Mouse (Mus musculus) heart, embryonic 14.5 days (tissue): ENCODE measurements around the gene Smad9. TPM values are rescaled to one million over a fixed set of nuclear protein-coding genes. Genes with fewer than 3 reads are reported as not detected.

ENCODE experiments used
- ATAC-seq: fragments of 200-750 bp; cut with Nextera tagmentation; 2 replicates; pipeline ENCODE4 v1.8.0; 2017; ENCODE audit warnings: low read depth, moderate TSS enrichment; ENCODE audit not compliant: insufficient number of reproducible peaks, insufficient read depth, low FRiP score
- H3K27ac ChIP-seq, 2 experiments: fragments of 200-500 bp in 1 of 2; fragments of 300-500 bp in 1 of 2; sonication (generic) in 1 of 2; replicated peaks in 1 of 2; 2 replicates each; pipeline ENCODE4 v1.5.1; 2012 to 2014; ENCODE audit warnings: low read depth in 2 of 2, low read length in 2 of 2, control low read depth in 1 of 2, mild to moderate bottlenecking in 1 of 2, mixed read lengths in 1 of 2; ENCODE audit not compliant: control insufficient read depth in 1 of 2, insufficient read depth in 1 of 2
- H3K27me3 ChIP-seq: fragments of 300-500 bp; sonication (generic); 2 replicates; pipeline ENCODE4 v1.6.1; 2014; ENCODE audit warnings: mild to moderate bottlenecking, low read length, control low read depth; ENCODE audit not compliant: control insufficient read depth, insufficient read depth
- H3K36me3 ChIP-seq: fragments of 300-500 bp; sonication (generic); 2 replicates; pipeline ENCODE4 v1.6.1; 2014; ENCODE audit warnings: mild to moderate bottlenecking, control low read depth, low read length, mixed read lengths; ENCODE audit not compliant: control insufficient read depth, insufficient read depth
- H3K4me1 ChIP-seq, 2 experiments: fragments of 200-500 bp in 1 of 2; fragments of 300-500 bp in 1 of 2; sonication (generic) in 1 of 2; 2 replicates each; pipeline ENCODE4 v1.6.1; 2012 to 2014; ENCODE audit warnings: low read length in 2 of 2, control low read depth in 1 of 2, mixed read lengths in 1 of 2; ENCODE audit not compliant: control insufficient read depth in 2 of 2, insufficient read depth in 2 of 2
- H3K4me2 ChIP-seq: fragments of 300-500 bp; sonication (generic); 2 replicates; pipeline ENCODE4 v1.6.1; 2014; ENCODE audit warnings: mild to moderate bottlenecking, low read length
- H3K4me3 ChIP-seq, 2 experiments: fragments of 200-500 bp in 1 of 2; fragments of 300-500 bp in 1 of 2; sonication (generic) in 1 of 2; 2 replicates each; pipeline ENCODE4 v1.5.1; 2012 to 2014; ENCODE audit warnings: low read length in 2 of 2, mild to moderate bottlenecking in 2 of 2, control low read depth in 1 of 2, low read depth in 1 of 2, moderate library complexity in 1 of 2; ENCODE audit not compliant: control insufficient read depth in 1 of 2, insufficient read depth in 1 of 2
- H3K9ac ChIP-seq: fragments of 300-500 bp; sonication (generic); 2 replicates; pipeline ENCODE4 v1.6.1; 2014; ENCODE audit warnings: mild to moderate bottlenecking, low read length
- H3K9me3 ChIP-seq: fragments of 300-500 bp; sonication (generic); 2 replicates; pipeline ENCODE4 v1.6.1; 2016; ENCODE audit warnings: low read length, control low read depth; ENCODE audit not compliant: control insufficient read depth
- WGBS: fragments of 180-500 bp; shearing (Covaris S2); extraction: QIAGEN DNeasy Blood & Tissue Kit; methylation state at CpG from one replicate; pipeline ENCODE4 v1.1.7; 2014; 5-methylcytosine and 5-hydroxymethylcytosine counted together
- polyA plus RNA-seq: library from polyadenylated mRNA; unstranded; fragments of >200 nt; fragmentation: Nextera tagmentation; extraction: Ambion mirVana; gene quantifications from 2 replicates; pipeline ENCODE4 v1.2.1, GENCODE M21; 2014

Smad9 gene
- polyA plus RNA-seq, 1 experiment from 2014 or later, result 1.4 TPM

DNA sequence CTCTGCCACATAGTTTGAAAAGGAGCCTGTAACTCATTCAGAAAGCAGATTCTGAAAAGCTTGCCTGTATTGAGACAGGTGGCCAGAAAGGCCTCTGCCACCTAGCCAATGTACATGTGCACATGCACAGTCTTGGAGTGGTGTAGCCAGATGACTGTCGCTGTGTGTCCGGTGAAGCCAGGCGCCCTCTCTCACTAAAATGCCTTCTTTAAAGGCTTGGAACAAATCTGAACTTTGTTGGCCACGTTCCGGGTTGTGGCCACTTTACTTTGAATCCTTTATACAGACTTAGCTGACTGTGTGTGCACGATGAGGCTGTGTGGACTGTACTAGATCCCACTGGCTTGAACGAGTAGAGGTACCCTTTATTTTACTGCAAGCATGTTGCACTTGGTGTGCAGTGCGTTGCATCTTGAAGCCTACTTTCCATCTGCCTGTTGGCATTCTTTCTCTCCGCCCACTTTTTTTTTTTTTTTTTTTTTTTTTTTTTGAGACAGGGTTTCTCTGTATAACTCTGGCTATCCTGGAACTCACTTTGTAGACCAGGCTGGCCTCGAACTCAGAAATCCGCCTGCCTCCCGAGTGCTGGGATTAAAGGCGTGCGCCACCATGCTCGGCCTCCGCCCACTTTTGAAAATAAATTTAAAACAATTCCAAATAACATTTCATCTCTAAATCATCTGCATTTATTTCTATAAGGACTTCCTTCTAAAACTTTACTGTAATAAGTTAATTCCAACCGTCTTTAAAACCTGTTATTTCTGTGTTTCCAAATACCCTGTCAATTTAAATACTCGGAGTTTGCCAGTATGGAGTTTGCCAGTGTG lies 19.1 kb upstream of the Smad9 start:
- Histone ChIP-seq H3K9ac (peak overlapping the region; percentile 97), H3K27me3 (no peaks in the 10 kb centered on the region), H3K9me3 (no peaks in the 10 kb centered on the region), H3K27ac (peak overlapping the region; percentile 12 to 100; a peak in 2 of 4 replicates), H3K4me1 (peaks cover 0 to 12% of the 10 kb centered on the region in 2 experiments; a peak in 1 of 4 replicates), H3K4me3 (peak overlapping the region; percentile 78 to 89), H3K36me3 (peaks cover 47% of the 10 kb centered on the region), H3K4me2 (peak overlapping the region; percentile 90)
- 56% methylated on average over 18 of the region's 18 CpGs for WGBS
- no peak for ATAC-seq

DNA sequence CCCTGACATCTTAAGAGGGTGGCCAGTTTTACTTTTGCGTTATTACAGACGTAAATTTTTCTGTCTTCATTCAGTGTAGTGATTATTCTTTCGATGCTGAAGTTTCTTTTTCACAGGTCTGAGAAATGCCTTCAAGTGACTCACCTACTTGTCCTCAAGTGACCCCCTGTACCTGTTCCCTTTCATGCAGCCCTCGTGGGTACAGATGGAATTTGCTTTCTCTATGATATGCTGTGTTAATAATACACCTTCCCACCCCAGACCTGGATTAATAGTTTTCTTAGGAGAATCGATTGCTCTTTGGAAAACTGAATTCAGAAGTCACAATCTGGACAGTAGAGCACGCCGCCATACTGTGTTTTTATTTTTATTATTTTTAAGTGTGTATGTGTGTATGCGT lies 18.1 kb upstream of the Smad9 start:
- H3K9me3 ChIP-seq, result no peaks in the 10 kb centered on the region
- peaks cover 47% of the 10 kb centered on the region for H3K36me3 ChIP-seq
- peaks cover 0 to 11% of the 10 kb centered on the region in 2 experiments; a peak in 1 of 4 replicates for H3K4me1 ChIP-seq
- no peaks in the 10 kb centered on the region for H3K27me3 ChIP-seq
- H3K4me2 ChIP-seq, result no peak overlapping the region
- no peak for ATAC-seq
- no peak overlapping the region for H3K9ac ChIP-seq
- H3K27ac ChIP-seq, result no peak overlapping the region
- no peak overlapping the region for H3K4me3 ChIP-seq
- 94% methylated on average over 8 of the region's 8 CpGs for WGBS

DNA sequence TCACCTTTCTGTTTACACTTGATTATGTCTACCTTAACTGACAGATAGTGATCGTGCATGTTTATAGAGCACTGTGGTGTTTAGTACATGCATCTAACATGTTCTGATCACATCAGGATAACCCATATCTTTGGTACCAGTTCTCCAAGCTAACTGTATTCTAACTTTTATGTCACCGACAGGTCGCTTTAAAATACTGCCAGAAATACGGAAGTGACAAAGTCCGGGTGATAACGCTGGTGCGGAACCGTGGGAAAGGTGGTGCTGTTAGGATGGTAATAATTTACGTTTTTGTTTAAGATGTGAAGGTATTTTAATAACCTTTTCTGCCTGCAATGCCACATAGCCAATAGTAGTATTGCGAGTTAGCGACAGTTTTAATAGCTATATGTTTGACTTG lies 13.4 kb upstream of the Smad9 start:
- 97% methylated on average over 11 of the region's 11 CpGs for WGBS
- peaks cover 80% of the 10 kb centered on the region for H3K36me3 ChIP-seq
- no peak overlapping the region for H3K4me3 ChIP-seq
- no peak overlapping the region for H3K27ac ChIP-seq
- no peaks in the 10 kb centered on the region for H3K9me3 ChIP-seq
- H3K4me1 ChIP-seq, result no peaks in the 10 kb centered on the region
- no peak overlapping the region for H3K4me2 ChIP-seq
- ATAC-seq, result no peak
- H3K27me3 ChIP-seq, result no peaks in the 10 kb centered on the region
- no peak overlapping the region for H3K9ac ChIP-seq

DNA sequence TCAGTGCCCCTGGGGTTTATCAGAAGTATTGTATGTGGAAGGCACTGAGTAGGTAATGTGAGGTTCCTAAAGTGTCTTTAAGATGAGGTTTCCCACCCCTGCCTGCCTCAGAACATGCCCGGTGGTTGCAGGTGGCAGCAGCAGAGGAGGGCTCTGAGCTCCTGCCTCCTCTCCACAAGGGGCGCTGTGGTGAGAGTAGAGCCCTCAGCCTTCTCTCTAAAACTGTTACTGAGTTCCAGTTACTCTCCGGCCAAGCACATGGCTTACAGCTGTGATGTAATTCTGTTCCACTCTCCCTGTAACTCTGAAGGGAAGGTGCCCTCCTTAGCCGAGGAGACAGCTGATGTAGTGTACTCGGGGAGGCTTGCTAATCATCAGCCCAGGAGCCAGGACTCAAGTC lies 9.6 kb upstream of the Smad9 start:
- no peaks in the 10 kb centered on the region for H3K27me3 ChIP-seq
- H3K27ac ChIP-seq, result no peak overlapping the region
- no peak overlapping the region for H3K4me2 ChIP-seq
- no peak for ATAC-seq
- no peaks in the 10 kb centered on the region for H3K9me3 ChIP-seq
- H3K4me3 ChIP-seq, result no peak overlapping the region
- H3K9ac ChIP-seq, result no peak overlapping the region
- no peaks in the 10 kb centered on the region for H3K4me1 ChIP-seq
- WGBS, result 52% methylated on average over 5 of the region's 5 CpGs
- H3K36me3 ChIP-seq, result peaks cover 97% of the 10 kb centered on the region

DNA sequence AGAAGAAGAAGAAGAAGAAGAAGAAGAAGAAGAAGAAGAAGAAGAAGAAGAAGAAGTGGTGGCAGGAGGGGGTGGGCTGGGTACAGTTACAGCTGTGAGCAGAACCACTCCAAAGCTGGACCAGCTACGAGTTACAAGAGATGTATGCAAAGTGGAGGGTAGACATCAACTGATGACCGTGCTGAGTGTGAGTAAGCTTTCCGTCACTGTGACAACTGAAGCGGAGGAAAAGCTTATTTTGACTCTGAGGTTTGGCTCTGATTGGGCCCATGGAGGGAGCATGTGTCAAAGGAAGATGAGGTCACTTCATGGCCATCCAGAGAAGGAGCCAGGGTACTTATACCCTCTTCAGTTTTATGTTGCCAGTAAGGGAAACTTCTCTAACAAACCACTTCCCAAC lies 2.0 kb upstream of the Smad9 start:
- no peaks in the 10 kb centered on the region for H3K9me3 ChIP-seq
- no peak overlapping the region for H3K27ac ChIP-seq
- no peak overlapping the region for H3K4me2 ChIP-seq
- H3K9ac ChIP-seq, result no peak overlapping the region
- no peak for ATAC-seq
- H3K36me3 ChIP-seq, result peaks cover 32% of the 10 kb centered on the region
- H3K27me3 ChIP-seq, result no peaks in the 10 kb centered on the region
- H3K4me3 ChIP-seq, result no peak overlapping the region
- H3K4me1 ChIP-seq, result peaks cover 2 to 11% of the 10 kb centered on the region in 2 experiments; a peak in 2 of 4 replicates
- 66% methylated on average over 4 of the region's 4 CpGs for WGBS

DNA sequence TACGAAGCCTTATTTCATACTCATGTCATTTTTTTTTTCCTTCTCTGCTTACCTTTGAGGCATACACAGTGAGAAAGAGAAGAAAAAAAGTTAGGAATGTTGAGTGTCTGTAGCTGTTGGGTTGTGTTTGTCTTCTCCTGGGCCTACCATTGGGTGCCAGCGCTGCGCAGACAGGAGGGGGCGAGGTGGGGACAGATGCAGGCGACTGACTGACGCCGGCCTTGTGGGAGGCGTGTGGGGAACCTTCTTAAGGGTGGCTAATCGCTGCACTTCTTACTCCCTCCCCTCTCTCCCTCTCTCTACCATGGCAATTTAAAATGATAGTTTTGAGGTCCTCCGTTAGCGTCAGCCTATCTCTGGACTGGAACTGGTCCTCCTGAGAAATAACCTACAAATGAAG lies 676 bp downstream of the Smad9 start:
- peak overlapping the region; percentile 65 to 84 for H3K27ac ChIP-seq
- peak overlapping the region; percentile 77 to 80 for H3K4me3 ChIP-seq
- H3K36me3 ChIP-seq, result peaks cover 6% of the 10 kb centered on the region; the same call in 1 of the 2 replicates
- H3K27me3 ChIP-seq, result no peaks in the 10 kb centered on the region
- H3K4me2 ChIP-seq, result peak overlapping the region; percentile 99
- under 1% methylated on average over 11 of the region's 11 CpGs for WGBS
- peaks cover 2 to 11% of the 10 kb centered on the region in 2 experiments; a peak in 2 of 4 replicates for H3K4me1 ChIP-seq
- ATAC-seq, result no peak
- peak overlapping the region; percentile 84 for H3K9ac ChIP-seq
- no peaks in the 10 kb centered on the region for H3K9me3 ChIP-seq

DNA sequence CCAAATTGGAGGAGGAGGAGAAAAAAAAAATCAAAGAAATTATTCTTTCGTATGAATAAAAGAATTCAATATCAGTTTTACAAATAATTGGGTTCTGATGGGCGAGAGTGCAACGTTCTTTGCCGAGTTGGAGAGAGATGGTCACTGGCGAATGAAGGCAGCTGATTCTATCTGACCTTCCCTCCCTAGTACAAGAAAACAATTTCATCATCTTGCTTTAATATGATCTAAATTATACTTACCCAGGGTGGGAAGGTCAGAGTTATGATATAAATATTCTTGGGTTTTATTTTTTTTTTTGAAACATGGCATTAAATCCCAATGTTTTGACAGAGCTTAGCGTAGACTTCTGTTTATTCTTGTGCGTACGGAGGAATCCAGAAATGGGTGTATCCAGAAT lies 2.1 kb downstream of the Smad9 start:
- H3K4me2 ChIP-seq, result peak overlapping the region; percentile 99; the same call in 1 of the 2 replicates

More for the DNA sequence above, 2.1 kb downstream of the Smad9 start:
- no peak overlapping the region for H3K9ac ChIP-seq
- H3K4me1 ChIP-seq, result peaks cover 2 to 11% of the 10 kb centered on the region in 2 experiments; a peak in 2 of 4 replicates
- no peaks in the 10 kb centered on the region for H3K36me3 ChIP-seq
- ATAC-seq, result no peak
- H3K27me3 ChIP-seq, result no peaks in the 10 kb centered on the region
- no peak overlapping the region for H3K27ac ChIP-seq
- no peak overlapping the region for H3K4me3 ChIP-seq
- 87% methylated on average over 8 of the region's 8 CpGs for WGBS
- H3K9me3 ChIP-seq, result no peaks in the 10 kb centered on the region
